Mouse (Mus musculus): ENCODE data around the gene Blm. TPM values are rescaled to one million over a fixed set of nuclear protein-coding genes. Genes with fewer than 3 reads are reported as not detected.

The Blm gene
- polyA plus RNA-seq, 1 experiment from 2014 or later = 17.4 TPM

- Histone ChIP-seq H3K9me3 (no peaks in the 10 kb centered on the region), H3K4me1 (replicated peaks) (peaks cover 7% of the 10 kb centered on the region; the same call in 1 of the 2 replicates), H3K27me3 (replicated peaks) (no peaks in the 10 kb centered on the region), H3K36me3 (no peaks in the 10 kb centered on the region), H3K27ac (no peak overlapping the region), H3K9ac (no peak overlapping the region), H3K4me2 (replicated peaks) (no peak overlapping the region), H3K4me3 (replicated peaks) (no peak overlapping the region)
- ATAC-seq = no peak
- 82% methylated on average over 6 of the region's 6 CpGs for whole genome bisulfite sequencing
Measured at GRCm38 (mm10) chr7:80424722-80425121, 110.2 kb downstream of the Blm start.

- peak; percentile 48; the same call in 1 of the 2 replicates for ATAC-seq
- Histone ChIP-seq H3K27me3 (replicated peaks) (no peaks in the 10 kb centered on the region), H3K4me3 (replicated peaks) (peak overlapping the region; percentile 17; the same call in 1 of the 2 replicates), H3K9me3 (no peaks in the 10 kb centered on the region), H3K4me1 (replicated peaks) (peaks cover 7% of the 10 kb centered on the region; the same call in 1 of the 2 replicates), H3K27ac (no peak overlapping the region), H3K9ac (no peak overlapping the region; the same call in 1 of the 2 replicates), H3K36me3 (no peaks in the 10 kb centered on the region), H3K4me2 (replicated peaks) (peak overlapping the region; percentile 54)
- 16% methylated on average over 20 of the region's 20 CpGs for WGBS
Measured at GRCm38 (mm10) chr7:80422759-80423480, 112.0 kb downstream of the Blm start.

GRCm38 (mm10) chr7:80421576-80421975 lies 113.3 kb downstream of the Blm start:
- no peak overlapping the region for H3K27ac ChIP-seq
- H3K4me3 ChIP-seq (replicated peaks) = no peak overlapping the region
- peaks cover 7% of the 10 kb centered on the region; the same call in 1 of the 2 replicates for H3K4me1 ChIP-seq (replicated peaks)
- no peak overlapping the region for H3K9ac ChIP-seq
- no peak overlapping the region for H3K4me2 ChIP-seq (replicated peaks)
- 91% methylated on average over 6 of the region's 6 CpGs for WGBS
- H3K9me3 ChIP-seq = no peaks in the 10 kb centered on the region
- no peaks in the 10 kb centered on the region for H3K27me3 ChIP-seq (replicated peaks)
- H3K36me3 ChIP-seq = no peaks in the 10 kb centered on the region
- ATAC-seq = no peak

- Histone ChIP-seq H3K9ac (no peak overlapping the region), H3K4me3 (replicated peaks) (no peak overlapping the region), H3K27ac (no peak overlapping the region), H3K36me3 (no peaks in the 10 kb centered on the region), H3K4me1 (replicated peaks) (peaks cover 7% of the 10 kb centered on the region; the same call in 1 of the 2 replicates), H3K27me3 (replicated peaks) (no peaks in the 10 kb centered on the region), H3K9me3 (no peaks in the 10 kb centered on the region), H3K4me2 (replicated peaks) (no peak overlapping the region)
- 89% methylated on average over 4 of the region's 4 CpGs for WGBS
- no peak for ATAC-seq
Measured at GRCm38 (mm10) chr7:80420586-80420985, 114.3 kb downstream of the Blm start.

- H3K9ac ChIP-seq = no peak overlapping the region
- no peaks in the 10 kb centered on the region for H3K27me3 ChIP-seq (replicated peaks)
- WGBS = 43% methylated on average over 3 of the region's 3 CpGs
- peaks cover 7% of the 10 kb centered on the region; the same call in 1 of the 2 replicates for H3K4me1 ChIP-seq (replicated peaks)
- no peak overlapping the region for H3K4me2 ChIP-seq (replicated peaks)
- H3K4me3 ChIP-seq (replicated peaks) = no peak overlapping the region
- no peaks in the 10 kb centered on the region for H3K9me3 ChIP-seq
- peak; percentile 53; the same call in 1 of the 2 replicates for ATAC-seq
- no peak overlapping the region for H3K27ac ChIP-seq
- no peaks in the 10 kb centered on the region for H3K36me3 ChIP-seq
Measured at GRCm38 (mm10) chr7:80419278-80419677, 115.6 kb downstream of the Blm start.

- Histone ChIP-seq H3K27me3 (replicated peaks) (no peaks in the 10 kb centered on the region), H3K9ac (no peak overlapping the region), H3K36me3 (no peaks in the 10 kb centered on the region), H3K27ac (no peak overlapping the region), H3K4me3 (replicated peaks) (no peak overlapping the region), H3K4me1 (replicated peaks) (peaks cover 4% of the 10 kb centered on the region; the same call in 1 of the 2 replicates), H3K9me3 (no peaks in the 10 kb centered on the region), H3K4me2 (replicated peaks) (no peak overlapping the region)
- 80% methylated on average over 3 of the region's 3 CpGs for WGBS
- ATAC-seq = no peak
Measured at GRCm38 (mm10) chr7:80418036-80418435, 116.9 kb downstream of the Blm start.

- Histone ChIP-seq H3K4me2 (replicated peaks) (no peak overlapping the region), H3K9ac (no peak overlapping the region), H3K27me3 (replicated peaks) (no peaks in the 10 kb centered on the region), H3K27ac (no peak overlapping the region), H3K4me3 (replicated peaks) (no peak overlapping the region), H3K36me3 (no peaks in the 10 kb centered on the region), H3K4me1 (replicated peaks) (0 out of 2 replicates have a peak, but pooled peaks cover under 1% of the 10 kb centered on the region), H3K9me3 (no peaks in the 10 kb centered on the region)
- no peak for ATAC-seq
Measured at GRCm38 (mm10) chr7:80417601-80418000, 117.3 kb downstream of the Blm start.

- ATAC-seq = no peak
- H3K4me1 ChIP-seq (replicated peaks) = no peaks in the 10 kb centered on the region
- no peaks in the 10 kb centered on the region for H3K36me3 ChIP-seq
- H3K9me3 ChIP-seq = no peaks in the 10 kb centered on the region
- WGBS = 78% methylated on average over 7 of the region's 7 CpGs
- no peak overlapping the region for H3K4me2 ChIP-seq (replicated peaks)
- no peak overlapping the region for H3K9ac ChIP-seq
- H3K27me3 ChIP-seq (replicated peaks) = no peaks in the 10 kb centered on the region
- H3K4me3 ChIP-seq (replicated peaks) = no peak overlapping the region
- no peak overlapping the region for H3K27ac ChIP-seq
Measured at GRCm38 (mm10) chr7:80416969-80417368, 118.0 kb downstream of the Blm start.

GRCm38 (mm10) chr7:80414303-80414855 lies 120.5 kb downstream of the Blm start:
- H3K4me3 ChIP-seq (replicated peaks) = no peak overlapping the region
- no peak overlapping the region for H3K4me2 ChIP-seq (replicated peaks)
- no peaks in the 10 kb centered on the region for H3K36me3 ChIP-seq
- no peaks in the 10 kb centered on the region for H3K9me3 ChIP-seq
- no peak overlapping the region for H3K27ac ChIP-seq
- WGBS = 69% methylated on average over 7 of the region's 7 CpGs
- no peak for ATAC-seq
- no peaks in the 10 kb centered on the region for H3K4me1 ChIP-seq (replicated peaks)
- no peak overlapping the region for H3K9ac ChIP-seq
- no peaks in the 10 kb centered on the region for H3K27me3 ChIP-seq (replicated peaks)

- Histone ChIP-seq H3K9ac (no peak overlapping the region), H3K27ac (no peak overlapping the region), H3K9me3 (no peaks in the 10 kb centered on the region), H3K27me3 (replicated peaks) (no peaks in the 10 kb centered on the region), H3K4me3 (replicated peaks) (no peak overlapping the region), H3K4me1 (replicated peaks) (no peaks in the 10 kb centered on the region), H3K4me2 (replicated peaks) (no peak overlapping the region), H3K36me3 (no peaks in the 10 kb centered on the region)
- ATAC-seq = no peak
- WGBS = 73% methylated on average over 9 of the region's 9 CpGs
Measured at GRCm38 (mm10) chr7:80413512-80414302, 121.2 kb downstream of the Blm start.

- Histone ChIP-seq H3K27ac (no peak overlapping the region), H3K4me3 (replicated peaks) (no peak overlapping the region), H3K36me3 (no peaks in the 10 kb centered on the region), H3K4me1 (replicated peaks) (0 out of 2 replicates have a peak, but pooled peaks cover 2% of the 10 kb centered on the region), H3K27me3 (replicated peaks) (no peaks in the 10 kb centered on the region), H3K4me2 (replicated peaks) (no peak overlapping the region), H3K9ac (no peak overlapping the region), H3K9me3 (no peaks in the 10 kb centered on the region)
- 70% methylated on average over 5 of the region's 5 CpGs for WGBS
- no peak for ATAC-seq
Measured at GRCm38 (mm10) chr7:80412781-80413180, 122.1 kb downstream of the Blm start.

GRCm38 (mm10) chr7:80412279-80412678 lies 122.6 kb downstream of the Blm start:
- Histone ChIP-seq H3K27me3 (replicated peaks) (no peaks in the 10 kb centered on the region), H3K4me2 (replicated peaks) (no peak overlapping the region), H3K4me1 (replicated peaks) (0 out of 2 replicates have a peak, but pooled peaks cover 3% of the 10 kb centered on the region), H3K27ac (no peak overlapping the region), H3K9ac (no peak overlapping the region), H3K4me3 (replicated peaks) (no peak overlapping the region), H3K36me3 (no peaks in the 10 kb centered on the region), H3K9me3 (no peaks in the 10 kb centered on the region)
- WGBS = 76% methylated on average over 10 of the region's 10 CpGs
- ATAC-seq = no peak

All from intestine, embryonic 15.5 days (tissue).